Mouse (Mus musculus) kidney, postnatal 10 days (tissue): Measurements from ENCODE around the gene Nr5a1.
A peak's percentile ranks its signal among the peaks of the same experiment; 100 is the strongest.

Experiments
- DNase-seq: peaks from one replicate; pipeline ENCODE4 v3.0.0; 2021; ENCODE audit warnings: mixed read lengths

Gene Nr5a1

DNA sequence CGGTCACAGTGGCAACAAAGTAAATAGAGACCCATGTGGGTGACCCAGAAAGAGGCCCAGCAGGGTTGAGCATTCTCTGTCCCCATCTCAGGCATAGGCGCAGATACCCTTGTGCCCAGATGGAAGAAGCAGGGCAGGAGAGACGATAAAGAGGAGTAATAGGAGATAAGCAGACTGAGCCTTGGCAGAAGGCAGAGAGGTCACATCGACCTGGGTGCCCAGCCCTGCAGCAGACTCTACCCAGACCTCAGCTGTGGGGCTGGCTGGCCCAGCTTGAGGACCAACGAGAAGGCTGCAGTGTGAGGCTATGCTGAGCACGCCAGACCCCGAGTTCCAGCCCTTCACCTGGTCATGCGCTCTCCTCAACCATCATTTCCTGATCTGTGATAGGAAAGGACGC is 10.0 kb downstream of the Nr5a1 start:
- DNase-seq, result no peak

DNA sequence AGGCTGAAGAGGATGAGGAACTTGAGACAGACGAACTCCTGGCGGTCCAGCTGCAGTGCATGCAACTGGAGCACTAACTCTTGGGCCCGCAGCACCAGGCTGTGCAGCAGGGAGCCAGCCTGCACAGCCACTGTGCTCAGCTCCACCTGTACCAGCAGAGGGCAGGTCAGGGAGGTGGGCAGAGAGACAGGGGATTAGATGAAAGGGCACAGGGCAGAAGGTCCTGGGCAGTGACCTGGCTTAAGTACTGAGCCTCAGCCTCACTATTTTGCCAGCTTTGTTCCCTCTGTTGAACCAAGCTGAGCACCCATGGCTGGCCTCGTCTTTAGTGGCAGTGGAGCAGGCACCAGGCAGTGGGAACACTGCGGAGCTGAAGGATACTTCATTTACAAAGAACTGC is 14.2 kb downstream of the Nr5a1 start:
- DNase-seq, result no peak

DNA sequence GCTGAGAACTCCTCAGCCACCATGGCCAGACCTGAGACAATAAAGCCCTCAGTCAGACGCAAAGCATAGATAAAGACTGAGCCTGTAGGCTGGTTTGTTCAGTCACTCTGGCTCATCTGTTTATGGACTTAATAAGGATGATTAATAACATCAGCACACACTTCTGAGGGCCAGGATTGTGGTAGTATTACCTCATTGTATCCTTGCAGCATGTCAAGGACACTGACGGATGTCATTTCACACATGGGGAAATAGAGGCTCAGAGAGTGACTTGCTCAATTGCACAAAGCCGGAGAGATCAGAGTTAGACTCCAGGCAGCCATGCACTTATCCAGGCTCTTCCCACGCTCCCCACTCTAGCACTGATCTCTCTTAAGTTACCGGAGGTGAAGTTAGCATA is 15.7 kb downstream of the Nr5a1 start:
- no peak for DNase-seq

DNA sequence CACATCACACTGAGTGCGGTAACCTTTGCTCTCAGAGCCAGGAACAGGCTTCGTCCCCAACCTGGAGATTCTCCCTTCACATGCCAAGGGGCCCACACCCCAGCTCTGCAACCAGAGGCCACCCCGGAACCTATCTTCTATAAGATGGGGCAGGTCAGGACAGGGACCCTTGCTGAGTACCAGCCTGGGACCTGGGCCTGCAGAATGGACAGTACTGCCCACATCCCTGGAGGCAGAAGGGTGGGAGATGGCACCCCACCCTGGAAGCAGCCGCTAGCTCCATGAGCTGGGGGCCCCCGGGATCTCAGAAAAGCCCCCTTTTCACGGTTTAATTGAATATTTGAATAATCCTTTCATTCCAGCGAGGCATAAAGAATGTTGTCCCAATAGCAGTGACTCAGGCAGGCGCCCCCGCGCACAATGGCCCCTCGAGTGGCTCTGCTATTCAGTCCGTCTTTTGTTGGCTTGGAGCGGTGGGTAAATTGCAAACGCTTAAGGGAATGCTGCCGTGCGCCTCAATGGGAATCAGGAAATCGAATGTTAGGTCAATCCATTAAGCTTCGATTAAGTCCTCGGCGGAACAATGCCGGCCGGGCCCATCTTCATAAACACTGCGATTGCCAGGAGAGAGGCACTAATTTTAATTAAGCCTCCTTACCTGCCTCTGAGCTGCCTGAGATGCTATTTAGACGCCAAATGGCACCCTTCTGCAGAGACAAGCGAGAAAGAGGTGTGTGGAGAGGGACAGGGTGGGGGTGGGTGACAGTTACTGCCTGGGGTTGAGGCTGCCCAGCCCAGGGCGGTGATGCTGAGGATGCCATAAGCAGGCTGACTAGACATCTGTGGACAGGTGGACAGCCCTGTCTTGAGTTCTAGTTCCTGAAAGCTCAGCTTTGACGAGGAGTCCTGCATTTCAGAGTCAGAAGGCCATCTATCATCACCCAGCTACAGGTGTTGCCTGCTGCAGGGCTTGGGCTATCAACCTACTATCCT is 16.9 kb downstream of the Nr5a1 start:
- DNase-seq, result no peak

DNA sequence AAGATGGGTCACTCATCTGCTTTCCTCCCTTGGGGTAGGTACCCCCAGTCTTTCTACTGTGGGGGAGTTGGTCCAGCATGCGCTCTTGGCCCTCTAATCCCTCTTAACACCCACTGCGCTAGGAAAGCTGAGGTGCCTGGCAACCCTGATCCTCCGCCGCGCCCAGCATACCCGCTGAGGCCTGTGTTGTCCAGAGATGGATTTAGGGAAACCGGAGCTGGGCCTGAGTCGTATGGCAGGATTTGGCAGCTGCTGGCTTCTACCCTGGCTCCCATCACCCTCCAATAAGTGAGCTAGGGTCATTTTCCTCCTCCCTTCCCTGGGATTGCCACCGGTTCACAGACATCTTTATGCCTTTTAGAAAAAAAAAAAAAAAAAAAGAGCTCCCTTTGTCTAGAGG is 18.6 kb downstream of the Nr5a1 start:
- DNase-seq, result no peak

DNA sequence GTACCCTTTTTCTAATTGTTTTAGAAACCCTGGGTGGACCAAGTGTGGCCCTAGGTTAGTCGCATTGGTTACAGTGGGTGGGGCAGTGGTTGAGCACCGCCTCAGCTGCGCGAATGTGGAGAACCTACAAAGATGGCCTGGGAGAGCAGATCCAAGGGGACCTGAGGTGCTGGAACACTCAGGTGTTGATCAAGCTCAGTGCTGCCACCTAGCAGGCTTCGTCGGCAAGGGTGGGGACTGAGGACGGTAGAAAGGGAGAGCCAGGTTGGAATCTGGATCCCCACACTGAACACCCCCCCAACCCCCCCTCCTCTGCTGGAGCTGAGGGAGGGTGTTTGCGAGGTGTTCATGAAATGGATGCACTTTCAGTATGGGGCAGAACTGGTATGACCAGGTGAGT is 22.8 kb downstream of the Nr5a1 start:
- DNase-seq, result peak; percentile 71

DNA sequence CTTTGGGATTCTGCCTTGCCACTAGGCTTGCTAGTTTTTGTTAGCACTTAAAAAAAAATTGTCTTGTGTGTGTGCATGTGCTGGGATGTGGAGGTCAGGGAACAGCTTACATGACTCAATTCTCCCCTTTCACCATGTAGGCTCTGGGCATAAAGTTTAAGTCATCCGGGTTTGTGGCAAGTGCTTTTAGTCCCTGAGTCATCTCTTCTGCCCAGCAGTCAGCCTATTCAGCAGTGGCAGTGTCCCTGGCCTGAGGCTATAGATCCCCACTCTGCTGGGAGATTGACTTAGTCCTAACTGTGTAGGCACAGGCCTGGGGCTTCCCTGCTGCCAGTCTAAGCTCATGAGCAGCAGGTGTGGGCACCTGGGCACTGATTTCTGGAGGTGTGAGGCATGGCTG is 24.5 kb downstream of the Nr5a1 start:
- DNase-seq, result no peak

DNA sequence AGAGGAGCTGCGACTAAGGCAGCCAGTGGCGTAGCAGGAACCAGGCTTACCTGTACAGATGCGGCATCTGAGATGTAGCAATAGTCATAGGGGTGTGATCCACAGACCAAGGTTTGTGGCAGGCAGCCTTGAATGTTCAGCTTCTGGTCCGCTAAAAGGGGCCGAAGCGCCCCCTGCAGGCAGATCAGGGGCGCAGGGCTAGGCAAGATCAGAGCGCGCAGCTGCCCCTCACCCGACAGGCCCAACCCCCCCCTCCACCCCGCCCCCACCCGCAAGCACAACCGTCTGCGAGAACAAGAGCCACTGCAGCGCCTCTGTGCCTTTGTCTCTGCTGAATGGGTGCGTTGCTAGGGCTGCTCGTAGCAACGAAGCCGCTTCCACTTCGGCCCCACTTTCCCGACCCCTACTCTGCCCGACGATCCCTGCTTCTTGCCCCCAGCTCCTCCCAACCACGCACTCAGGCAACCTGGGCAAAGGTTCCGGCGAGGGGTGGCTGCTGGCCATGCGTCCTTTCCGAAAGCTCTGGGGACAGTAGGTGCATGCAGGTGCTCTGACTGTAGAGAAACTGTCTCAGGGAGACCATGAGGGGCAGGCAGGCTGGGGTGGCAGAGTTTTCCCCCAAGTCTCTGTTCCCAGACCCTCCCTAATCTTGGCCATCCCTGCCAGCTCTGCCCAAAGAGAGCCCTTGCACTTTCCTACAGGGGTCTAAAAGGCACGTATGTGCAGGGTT is 25.4 kb downstream of the Nr5a1 start:
- peak; percentile 47 for DNase-seq

DNA sequence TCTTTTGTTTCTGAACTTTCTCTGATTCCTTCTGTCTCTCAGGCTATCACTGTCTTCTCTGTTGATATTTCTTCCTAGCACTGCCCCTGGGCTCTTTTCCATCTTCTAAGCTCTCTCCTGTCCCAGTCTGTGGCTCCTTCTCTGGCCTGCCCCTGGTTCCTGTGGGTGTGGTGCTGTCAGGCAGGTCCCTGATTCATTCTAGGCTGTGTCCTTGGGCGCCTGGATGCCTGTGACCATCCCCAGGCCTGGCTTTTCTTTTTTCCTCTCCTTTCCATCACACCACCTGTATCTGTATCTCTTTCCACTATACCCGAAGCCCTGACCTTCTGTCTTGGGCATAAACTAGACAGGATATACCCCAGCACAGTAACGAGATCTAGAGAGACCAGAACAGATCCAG is 28.6 kb downstream of the Nr5a1 start:
- DNase-seq, result no peak

DNA sequence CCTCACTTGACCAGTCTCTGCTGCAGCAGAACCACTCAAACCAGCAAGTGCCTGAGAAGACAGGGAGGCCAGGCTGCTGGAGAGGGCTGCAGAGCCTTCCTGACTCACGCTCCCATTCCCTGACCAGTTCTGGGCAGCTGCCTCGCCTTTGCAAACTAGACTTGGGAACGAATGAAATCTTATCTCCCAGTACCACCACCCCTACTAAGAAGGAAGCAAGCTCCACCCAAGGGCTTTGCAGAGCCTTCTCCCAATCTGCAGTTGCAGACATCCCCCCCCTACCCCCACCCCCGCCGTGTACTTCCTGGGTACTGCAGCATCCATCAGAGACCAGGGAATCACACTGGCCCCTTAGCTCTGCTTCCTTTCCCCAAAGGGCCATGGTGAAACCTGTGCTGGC is 31.3 kb downstream of the Nr5a1 start:
- no peak for DNase-seq

DNA sequence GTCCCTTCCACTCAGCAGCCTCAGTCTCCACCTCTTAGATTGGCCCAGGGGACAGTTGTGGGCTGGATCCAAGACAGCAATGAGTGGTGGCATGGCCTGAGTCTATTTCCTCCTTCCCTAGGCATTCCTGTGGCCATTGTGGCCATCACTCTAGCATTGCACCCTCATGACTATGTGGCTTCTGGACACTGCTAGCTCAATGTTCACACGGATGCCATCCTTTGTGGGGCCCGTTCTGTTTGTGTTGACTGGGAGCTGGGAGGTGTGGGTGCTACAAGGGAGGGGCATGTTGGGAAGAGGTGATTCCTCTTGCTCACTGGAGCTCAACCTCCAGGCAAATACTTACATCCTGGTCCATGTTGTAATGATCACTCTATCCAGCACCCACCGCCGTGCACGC is 32.1 kb downstream of the Nr5a1 start:
- no peak for DNase-seq

DNA sequence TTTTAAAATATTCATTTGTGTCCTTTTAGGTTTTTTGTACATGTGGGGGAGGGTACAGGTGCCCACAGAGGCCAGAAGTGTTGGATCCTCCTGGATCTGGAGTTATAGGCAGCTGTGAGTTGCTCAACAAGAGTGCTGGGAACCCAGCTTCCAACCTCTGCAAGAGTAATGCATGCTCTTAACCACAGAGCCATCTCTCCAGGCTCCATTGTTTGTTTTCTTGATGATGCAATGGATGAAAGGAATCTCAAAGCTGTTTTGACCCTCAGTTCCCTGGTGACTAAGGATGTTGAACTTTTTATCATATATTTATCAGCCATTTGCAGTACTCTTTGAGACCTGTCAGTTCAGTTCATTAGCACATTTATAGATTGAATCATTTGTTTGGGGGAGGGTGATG is 35.4 kb downstream of the Nr5a1 start:
- DNase-seq, result no peak

DNA sequence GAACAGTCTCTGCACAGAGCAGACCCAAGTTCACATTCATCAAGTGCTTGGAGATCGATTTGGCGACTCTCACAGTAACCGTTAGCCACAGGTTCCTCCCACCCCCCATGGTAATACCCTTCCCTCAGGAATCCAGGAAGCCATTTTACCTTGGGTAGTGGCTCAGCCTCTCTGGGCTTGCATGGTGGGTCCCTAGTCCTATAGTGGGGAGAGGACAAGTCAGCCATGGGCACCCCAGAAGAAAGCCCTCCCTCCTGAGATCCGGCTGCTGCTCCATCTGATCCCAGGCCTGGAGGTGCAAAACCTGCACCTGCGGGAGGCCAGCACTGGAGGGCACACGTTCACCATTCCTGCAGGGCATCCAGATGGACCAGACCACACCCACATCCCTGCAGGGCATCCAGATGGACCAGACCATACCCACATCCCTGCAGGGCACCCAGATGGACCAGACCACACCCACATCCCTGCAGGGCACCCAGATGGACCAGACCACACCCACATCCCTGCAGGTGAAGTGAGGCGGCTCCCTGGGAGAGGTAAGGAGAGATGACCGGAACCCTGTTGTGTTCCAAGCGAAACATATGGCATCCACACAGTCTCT is 38.9 kb downstream of the Nr5a1 start:
- peak; percentile 29 for DNase-seq

DNA sequence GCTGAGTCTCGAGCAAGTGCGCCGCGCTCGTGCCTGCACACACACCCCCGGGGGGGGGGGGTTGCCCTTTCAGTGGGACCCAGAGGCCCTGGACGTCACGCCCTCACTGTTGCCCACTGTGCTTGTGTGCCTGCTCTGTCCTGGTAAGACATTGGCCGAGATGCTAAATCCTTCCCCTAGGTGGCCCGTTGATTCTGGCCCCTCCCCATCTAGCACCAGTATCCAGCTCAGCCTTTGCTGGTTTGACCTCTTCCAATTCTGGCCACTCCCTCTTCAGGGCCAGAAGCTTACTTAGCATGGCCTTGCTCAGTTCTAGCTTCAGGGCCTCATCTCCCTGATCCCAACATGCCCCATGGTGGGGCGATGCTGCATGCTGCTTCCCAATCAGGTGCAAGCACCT is 41.8 kb downstream of the Nr5a1 start:
- DNase-seq, result no peak

DNA sequence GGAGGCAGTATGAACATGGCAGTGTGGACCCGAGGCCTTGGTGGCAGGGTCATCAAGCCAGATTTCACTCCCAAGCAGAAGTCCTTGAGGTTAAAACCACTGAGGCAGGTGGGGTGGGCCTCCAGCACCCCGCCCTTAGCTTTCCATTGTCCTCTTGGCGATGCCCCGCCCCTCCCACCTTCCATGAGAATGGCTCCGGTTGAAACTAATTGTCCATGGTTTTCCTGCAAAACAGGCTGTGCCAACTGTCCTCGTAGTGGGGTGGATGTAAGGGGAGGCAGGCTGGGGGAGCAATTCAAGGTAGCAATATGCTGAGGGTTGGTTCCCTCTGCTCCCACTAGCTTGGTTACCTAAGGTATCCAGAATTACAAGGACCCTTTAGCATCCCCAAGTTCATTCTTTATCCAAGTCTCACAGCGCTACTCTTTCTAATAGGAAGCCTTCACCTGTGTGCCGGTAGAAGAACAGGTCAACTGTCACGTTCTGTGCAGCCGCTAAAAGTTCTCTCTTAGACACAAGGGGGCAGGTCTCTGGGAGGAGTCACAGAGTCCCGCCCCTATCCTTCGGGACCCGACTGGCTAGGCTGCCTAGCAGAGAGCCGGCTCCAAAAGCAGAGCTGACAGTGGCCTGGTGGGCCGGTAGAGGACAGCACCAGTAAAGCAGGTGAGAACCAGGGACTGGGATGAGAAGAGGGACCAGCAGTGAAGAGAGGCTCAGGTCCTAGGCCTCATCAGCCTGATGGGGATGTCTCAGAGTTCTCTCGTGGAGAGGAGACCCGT is 45.4 kb downstream of the Nr5a1 start:
- DNase-seq, result peak; percentile 61

DNA sequence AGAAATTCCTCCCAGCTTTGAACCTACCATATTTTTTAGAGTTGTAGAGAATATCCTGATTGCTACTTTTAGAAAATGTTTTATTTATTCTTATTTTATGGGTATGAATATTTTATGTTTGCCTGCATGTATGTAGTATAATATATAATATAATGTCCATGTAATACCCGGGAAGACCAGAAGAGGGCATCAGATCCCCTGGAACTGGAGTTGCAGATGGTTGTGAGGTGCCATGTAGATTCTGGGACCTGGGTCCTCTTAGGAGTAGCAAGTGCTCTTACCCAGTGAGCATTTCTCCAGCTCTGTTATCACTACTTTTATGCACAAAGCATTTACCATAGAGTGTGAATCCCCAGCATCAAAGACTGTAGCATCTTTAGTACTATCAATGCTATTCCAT is 52.9 kb downstream of the Nr5a1 start:
- DNase-seq, result no peak

DNA sequence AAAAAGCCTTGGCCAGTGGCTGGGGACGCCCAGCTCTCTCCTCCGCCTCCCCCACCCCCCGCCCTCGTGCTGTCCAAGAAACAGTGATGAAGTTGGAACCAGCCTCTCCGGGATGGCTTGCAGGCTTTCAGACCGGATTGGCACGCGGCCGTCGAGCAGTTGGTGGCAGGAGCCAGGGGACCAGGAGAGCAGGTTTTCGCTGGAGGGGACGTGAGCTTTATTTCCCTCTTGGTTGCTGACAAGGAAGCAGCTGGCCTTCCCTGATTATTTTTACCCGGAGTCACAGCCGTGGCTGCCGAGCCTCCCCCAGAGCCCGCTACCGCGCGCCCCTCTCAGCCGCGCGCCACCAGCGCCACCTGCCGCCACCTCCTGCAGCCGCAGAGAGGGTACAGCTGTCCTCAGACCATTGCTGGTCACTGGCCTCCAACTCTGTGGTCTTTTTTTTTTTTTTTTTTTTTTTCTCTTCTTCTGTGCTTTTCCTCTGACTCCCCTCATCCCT is 56.0 kb downstream of the Nr5a1 start:
- peak; percentile 88 for DNase-seq

DNA sequence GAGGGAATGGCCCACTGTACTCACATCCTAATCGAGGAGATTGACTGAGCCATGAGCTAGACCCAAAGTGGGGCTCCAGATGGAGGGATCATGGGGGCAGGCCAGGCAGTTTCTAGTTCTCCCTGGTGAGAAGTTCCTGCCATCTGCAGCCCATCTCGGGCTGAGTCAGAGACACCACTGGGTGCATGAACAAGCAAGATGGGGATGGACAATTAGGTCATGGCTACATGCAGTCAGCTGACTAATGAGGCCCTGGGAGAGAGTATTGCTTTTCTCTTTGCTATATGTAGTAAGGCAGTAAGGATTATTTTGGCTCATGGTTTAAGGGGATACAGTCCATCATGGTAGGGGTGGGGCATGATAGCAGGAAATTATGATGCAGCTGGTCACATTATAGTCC is 60.6 kb downstream of the Nr5a1 start:
- no peak for DNase-seq

DNA sequence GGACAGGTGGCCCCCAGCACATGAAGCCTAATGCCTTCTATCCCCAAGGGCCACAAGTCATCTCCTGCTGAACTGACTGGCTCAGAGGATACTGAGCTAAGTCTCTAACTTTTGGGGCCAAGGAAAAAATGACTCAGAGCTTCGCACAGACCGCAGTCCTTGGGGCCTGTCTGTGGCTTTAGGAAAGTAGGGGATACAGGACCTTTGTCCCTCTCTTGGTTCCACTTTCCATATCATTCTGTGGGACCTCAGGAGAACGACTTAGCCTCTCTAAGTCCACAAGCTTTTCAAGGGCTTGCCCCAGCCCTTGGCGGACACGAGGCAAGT is 61.1 kb downstream of the Nr5a1 start:
- DNase-seq, result no peak

DNA sequence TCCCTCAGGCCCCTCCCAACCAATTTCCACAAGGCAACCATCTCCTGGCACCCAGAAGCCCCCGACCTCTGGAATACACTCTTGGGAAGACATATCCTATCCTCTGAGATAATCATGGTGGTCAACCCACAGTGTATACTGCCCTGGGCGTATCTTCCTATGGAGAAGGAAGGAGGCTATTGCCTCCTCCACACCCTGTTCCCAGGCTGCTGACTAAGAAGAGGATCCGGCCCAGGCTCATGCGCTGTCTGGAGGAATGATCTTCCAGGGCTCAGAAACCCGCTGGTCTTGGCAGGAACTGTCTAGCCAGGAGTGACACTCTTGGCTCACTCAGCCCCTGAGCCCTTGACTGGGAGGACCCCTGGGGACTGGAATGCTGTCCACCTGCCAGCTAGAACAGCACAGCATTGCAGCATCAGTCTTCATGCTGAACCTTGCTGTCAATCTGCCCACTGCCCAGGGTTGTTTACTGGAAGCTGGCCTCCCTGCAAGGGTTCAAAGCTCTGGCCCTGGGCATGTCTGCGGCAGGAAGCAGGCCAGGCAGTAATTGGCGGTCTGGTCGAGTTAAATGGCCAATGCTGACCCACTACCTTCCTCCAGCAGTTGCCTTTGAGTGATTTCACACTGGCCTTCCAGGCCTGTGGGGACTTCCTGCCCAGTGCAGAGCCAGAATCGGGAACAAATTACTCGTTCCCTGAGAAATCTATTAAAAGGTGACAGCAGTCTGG is 61.6 kb downstream of the Nr5a1 start:
- peak; percentile 18 for DNase-seq

DNA sequence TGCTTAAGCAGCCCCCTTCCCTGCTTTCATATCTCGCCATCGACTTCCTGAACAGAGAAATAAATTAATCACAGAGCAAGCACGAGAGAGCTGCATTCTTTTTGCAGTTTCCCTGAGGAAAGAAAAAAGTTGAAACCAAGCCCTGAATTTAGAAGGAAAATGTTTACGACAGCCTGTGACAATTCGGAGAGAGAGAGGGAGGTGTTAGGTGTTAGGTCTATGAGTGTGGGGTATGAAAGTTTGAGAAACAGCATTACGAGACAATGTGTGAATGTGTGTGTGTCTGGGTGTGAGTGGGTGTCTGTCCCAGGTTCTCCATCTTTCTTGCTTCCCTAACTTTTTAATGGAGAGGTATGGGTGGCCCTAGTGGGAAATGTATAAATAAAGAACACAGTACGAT is 62.2 kb downstream of the Nr5a1 start:
- no peak for DNase-seq

DNA sequence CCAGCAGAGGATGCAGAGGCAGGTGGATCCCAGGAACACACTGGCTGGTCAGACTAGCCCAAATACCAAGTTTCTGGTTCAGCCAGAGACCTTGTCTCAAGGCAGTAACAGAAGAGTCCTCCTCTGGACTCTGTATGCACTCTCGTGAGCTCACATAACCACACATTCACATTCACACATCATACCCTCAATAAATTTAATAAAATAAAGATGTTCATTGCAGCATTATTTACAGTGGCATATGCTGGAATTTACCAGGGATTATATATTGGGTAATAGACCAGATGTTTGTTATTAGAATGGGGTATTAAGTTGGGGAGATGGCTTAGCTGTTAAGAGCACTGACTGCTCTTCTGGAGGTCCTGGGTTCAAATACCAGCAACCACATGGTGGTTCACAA is 64.0 kb downstream of the Nr5a1 start:
- DNase-seq, result no peak
